Mouse (Mus musculus): ENCODE measurements around the gene Rtkn2. TPM values are rescaled to one million over a fixed set of nuclear protein-coding genes. Genes with fewer than 3 reads are reported as not detected.

Rtkn2 gene
- polyA plus RNA-seq, 1 experiment from 2014 or later = 13.8 TPM

DNA sequence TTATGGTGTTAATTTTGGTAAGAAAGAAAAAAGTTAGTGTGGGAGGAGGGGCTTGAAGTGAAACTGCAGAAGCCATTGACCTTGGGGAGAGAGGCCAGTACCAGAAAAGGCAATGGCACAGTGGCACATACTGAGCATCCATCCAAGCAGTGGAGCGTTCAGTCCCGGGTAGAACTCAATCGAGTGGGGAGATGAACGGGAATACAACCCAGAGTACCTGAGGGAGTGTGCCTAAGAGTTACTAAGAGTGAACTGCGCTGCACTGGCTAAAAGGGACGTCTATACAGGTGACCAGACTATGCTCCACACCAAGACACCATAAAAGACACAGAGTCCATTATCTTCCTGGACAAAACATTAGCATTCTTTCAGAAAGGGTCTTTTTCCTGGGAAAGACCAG lies 128.3 kb downstream of the Rtkn2 start:
- 88% methylated on average over 6 of the region's 6 CpGs for WGBS
- H3K27me3 ChIP-seq (ENCODE audit: control insufficient read depth, insufficient read depth, low read length) = no peaks in the 10 kb centered on the region
- ATAC-seq (ENCODE audit: insufficient number of reproducible peaks, low FRiP score, low TSS enrichment, low read depth) (no peak), DNase-seq (ENCODE audit: low spot score) (no peak)
- no peak overlapping the region for H3K4me3 ChIP-seq (ENCODE audit: low read depth, low read length)
- no peak overlapping the region; the same call in 1 of the 2 replicates for H3K27ac ChIP-seq (replicated peaks; ENCODE audit: low read depth, low read length)
- no peaks in the 10 kb centered on the region for H3K9me3 ChIP-seq (ENCODE audit: control insufficient read depth, low read length)
- H3K36me3 ChIP-seq (ENCODE audit: control insufficient read depth, insufficient read depth, low read length) = no peaks in the 10 kb centered on the region
- no peak overlapping the region for H3K4me2 ChIP-seq (ENCODE audit: low read depth, severe bottlenecking)
- no peak overlapping the region for H3K9ac ChIP-seq (ENCODE audit: low read length)
- H3K4me1 ChIP-seq (ENCODE audit: control insufficient read depth, insufficient read depth, low read length) = peaks cover 11% of the 10 kb centered on the region; the same call in 1 of the 2 replicates

Other genes with a start within 250 kb of the Rtkn2 start
- gene Zfp365, start 66.9 kb upstream of the Rtkn2 start, polyA plus RNA-seq (2014; fragmentation: Nextera tagmentation; extraction: Ambion mirVana) = 1.7 and 2.1 TPM in 2 replicates

Measured in limb, embryonic 11.5 days (tissue).